Mouse (Mus musculus): ENCODE data around the gene Creb1.
A peak's percentile ranks its signal among the peaks of the same experiment; 100 is the strongest.
"Not testable (repeated sequence)": the region's sequence is repeated elsewhere in the genome, so short reads cannot be mapped to it uniquely, and the experiment has no call there.

Gene Creb1

DNA sequence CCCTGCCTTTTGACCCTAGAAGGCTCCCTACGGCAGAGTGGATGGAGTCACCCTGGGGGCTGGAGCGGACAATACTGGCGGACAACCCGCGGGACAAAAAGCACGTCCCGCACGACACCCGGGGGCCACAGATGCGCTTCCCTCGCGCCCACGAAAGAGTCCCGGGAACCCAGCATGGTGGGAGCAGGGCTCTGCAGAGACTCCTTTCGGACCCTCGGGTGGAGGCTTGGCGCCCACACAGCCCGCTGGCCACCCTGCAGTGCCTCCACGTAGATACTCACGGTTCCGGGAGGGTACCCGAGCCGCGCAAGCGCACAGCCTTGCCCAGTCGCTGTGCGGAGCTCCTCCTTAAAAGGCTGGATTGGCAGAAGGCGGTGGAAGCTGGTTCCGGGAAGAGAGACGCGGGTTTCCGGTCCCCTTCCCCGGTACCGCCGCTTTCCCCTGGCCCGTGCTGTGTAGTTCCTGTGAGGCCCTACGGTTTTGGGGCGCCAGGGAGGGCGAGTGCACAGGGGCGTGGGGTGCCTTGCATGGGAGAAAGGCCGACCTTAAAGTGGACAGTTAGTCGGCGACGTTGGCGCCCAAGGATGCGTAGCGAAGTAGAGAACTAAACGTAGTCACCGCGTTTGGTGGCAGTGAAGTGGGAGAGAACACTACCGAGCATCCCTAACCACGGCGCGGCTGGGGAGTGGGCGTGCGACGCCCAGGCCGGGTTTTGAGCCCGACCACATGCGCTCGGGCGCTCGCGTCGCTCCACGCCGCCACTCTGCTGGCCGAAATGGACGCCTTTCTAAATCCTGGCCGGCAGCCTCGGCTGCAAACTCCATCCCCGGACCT is 84.7 kb downstream of the Creb1 start, which contains the start of gene Mettl21a:
Gene Mettl21a, minus strand, starts transcription at position 362 of the 834 bp plus-strand sequence.
- peak; percentile 94 to 98 for DNase-seq (ENCODE audit: inconsistent age in 2 of 2, low spot score in 1 of 2)

DNA sequence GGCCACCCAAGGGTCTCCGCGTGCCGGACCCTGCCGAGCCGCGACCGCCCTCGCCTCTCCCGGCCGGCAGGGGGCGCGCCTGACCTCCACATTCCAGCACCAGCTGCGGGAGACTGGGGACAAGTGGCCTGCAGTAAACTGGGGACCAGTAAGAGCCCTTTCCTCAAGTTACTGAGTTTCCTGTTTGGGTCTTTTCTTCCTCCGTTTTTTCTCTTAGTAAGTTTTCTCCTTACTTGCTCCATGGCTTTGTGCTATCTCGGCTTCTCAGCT is 85.2 kb downstream of the Creb1 start:
- DNase-seq (ENCODE audit: inconsistent age in 2 of 2, low spot score in 1 of 2): peak; percentile 88 to 96

DNA sequence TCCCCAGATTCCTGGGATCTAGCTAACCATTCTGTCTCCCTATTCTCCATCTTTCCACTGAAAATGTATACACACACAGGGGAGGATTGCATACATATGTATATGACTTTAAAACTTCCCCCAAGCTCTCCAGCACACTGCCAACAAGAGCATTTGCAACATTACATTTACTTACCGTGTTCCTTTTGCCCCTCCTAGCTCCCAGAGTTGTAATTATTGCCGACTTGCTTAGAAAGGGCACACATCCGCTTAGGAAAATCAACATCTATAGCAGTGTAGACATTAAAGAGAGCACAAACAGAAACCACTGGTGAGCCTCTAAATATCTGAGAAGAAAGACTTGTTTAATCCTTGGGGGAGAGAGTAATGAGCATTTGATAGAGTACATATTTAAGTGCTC is 85.8 kb downstream of the Creb1 start:
- no peak for DNase-seq (ENCODE audit: inconsistent age in 2 of 2, low spot score in 1 of 2)

DNA sequence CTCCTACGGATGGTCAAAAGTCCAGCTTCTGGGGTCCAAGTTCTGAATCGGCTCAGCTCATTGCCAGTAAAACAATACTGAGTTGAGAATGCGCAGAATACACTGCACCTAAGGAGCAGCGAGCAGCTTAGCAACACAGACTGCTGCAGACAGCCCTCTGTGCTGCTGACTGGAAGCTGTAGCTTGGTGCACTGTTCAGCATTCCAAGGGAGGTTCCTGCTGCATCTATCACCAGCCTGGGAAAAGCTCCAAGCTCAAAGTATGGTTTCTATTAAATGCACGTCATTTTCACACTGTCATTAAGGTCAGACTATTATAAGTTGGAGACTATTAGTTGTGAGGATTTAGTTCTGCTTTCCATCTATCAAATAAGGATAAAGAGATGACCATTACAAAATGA is 88.7 kb downstream of the Creb1 start:
- DNase-seq (ENCODE audit: inconsistent age in 2 of 2, low spot score in 1 of 2): no peak

DNA sequence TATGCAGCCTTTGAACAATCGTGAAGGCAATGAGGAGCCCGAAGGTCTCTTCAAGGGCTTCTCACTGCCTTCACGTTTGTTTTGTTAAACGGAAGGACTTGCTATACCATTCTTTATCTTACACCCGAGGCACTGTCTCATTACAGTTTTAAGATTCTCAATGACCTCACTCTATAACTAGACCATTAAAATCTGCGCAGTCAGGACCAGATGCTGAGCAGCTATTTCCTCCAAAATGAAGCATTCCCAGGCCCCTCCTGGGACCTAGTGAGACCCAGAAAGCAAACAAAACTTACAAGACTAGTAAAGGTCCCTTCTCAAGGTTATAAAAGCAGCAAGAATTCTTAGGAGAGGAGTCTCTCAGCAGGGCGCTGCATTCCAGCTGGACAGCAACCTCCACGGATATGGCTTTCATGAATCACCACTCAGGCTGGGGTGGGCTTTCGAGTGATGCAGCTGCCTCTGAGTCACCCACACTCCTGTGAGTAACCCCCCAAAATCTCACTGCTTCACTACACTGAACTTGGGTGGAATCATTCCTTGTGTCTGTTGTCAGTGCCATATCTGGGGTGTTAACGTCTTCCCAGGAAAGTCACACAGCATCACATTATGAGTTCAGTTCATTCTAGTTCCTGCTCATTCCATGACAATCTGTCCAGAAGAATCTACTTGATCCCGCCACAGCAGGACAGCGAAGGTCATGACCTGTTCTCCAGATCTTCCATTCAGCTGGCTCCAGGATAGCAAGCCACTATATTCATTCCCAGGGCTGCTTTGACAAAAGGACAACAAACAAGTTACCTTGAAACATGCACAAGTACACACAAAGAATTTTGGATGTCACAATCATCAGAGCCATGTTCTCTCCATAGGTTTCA is 91.4 kb downstream of the Creb1 start:
- peak in 1 of 2 experiments; percentile 20 for DNase-seq (ENCODE audit: inconsistent age in 2 of 2, low spot score in 1 of 2)

DNA sequence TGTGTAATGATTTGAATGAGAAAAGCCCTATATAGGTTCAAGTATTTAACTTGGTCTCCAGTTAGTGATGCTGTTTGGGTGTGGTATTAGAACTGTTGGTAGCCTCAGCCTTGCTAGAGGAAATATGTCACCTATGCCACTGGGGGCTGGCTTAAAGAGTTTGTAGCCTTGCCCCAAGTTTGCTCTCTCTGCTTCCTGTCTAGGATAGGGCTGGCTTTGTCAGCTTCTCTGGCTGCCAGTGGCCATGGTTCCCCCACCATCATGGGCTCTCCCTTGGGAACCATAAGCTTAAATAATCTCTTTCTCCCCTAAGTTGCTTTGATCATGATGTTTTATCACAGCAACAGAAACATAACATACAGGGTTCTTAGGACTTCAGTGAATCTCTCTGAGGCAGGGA is 92.8 kb downstream of the Creb1 start:
- no peak for DNase-seq (ENCODE audit: inconsistent age in 2 of 2, low spot score in 1 of 2)

DNA sequence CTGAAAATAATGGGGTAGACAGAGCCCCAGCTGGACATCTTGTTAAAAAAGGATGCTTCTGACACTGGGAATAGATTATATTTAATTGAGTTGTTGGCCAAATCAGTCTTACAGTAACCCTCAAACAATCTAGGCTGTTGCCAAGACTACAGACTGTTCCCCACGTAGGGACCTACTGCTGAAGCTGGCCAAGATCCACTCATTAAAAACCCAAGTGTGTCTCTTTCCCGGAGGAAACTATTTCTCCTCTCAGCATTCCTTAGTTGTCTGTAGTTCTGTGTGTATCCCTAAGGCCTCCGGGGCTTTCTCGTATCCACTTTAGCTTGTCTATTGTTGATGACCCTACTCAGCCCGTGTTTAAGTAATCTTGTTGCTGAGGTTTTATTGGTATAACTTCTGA is 99.1 kb downstream of the Creb1 start:
- DNase-seq (ENCODE audit: inconsistent age in 2 of 2, low spot score in 1 of 2): no peak

DNA sequence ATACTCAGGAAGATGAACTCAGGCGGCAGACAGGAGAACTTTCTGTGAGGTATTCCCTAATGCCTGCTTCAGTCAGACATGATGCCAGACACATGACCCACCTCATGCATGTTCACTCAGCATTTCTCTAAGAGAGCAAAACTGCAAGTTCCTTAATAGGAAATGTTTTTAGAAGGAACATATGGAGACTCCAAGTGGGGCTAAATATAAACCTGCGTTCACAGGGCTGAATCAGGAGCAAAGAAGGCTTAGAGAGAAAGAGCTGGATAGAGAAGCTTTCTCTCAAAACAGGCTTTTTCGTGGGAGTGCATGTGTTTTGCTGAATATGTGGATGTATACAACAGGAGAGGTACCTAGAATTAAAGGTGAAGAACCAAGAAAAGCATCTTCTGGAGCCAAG is 100.8 kb downstream of the Creb1 start:
- no peak for DNase-seq (ENCODE audit: inconsistent age in 2 of 2, low spot score in 1 of 2)

DNA sequence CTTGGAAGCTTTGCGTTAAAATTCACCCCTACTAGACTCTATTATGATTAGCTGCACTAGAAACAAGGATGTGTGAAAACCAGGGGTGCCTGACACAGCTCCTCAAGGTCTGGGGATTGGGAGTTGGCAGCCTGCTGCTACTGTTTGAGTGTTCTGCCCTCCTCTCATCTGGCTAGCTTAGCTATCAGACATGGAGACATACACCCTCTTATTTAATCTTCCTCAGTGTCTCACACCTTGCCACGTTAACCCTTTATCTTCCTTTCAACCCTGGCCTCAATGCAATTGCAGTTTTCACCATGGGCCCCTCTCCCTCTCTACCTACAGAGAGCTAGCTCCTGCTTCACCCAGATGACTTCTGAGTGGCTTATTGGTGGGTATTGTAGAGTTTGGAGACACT is 103.2 kb downstream of the Creb1 start:
- no peak for DNase-seq (ENCODE audit: inconsistent age in 2 of 2, low spot score in 1 of 2)

DNA sequence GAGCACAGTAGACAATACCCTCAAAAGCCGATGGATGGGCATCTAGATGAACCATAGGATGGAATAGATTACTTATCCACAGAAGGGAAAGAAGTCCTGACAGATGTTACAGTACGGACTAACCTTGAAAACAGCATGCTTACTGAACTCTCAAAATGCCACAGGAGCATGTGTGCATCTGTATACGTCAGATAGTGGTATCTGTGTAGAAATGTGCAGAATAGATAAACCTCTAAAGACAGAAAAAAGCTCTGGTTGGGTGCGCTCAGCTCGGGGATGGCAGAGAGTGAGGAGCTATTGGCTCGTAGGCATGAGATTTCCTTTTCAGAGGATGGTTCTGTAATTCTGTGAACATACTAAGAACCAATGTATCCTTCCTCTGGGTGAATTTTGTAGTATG is 106.8 kb downstream of the Creb1 start:
- DNase-seq (ENCODE audit: inconsistent age in 2 of 2, low spot score in 1 of 2): no peak

DNA sequence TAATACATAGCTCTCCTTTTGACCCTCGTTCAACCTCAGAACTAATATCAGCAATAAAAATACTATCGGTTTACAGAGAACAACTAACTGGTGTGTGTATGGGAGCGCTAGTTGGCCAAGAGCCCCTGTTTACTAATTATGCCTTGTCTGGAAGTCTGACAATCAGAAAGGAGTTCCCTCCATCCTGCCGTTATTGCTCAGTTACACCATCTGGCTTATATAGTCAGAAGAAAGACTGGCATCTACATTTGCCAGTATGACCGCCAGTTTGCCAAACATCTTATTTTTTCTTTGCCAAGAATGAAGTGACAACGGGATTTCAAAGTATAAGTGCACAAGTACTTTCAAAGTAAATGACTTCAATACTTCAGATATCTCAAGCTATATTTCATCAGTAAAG is 108.6 kb downstream of the Creb1 start:
- DNase-seq (ENCODE audit: inconsistent age in 2 of 2, low spot score in 1 of 2): no peak

DNA sequence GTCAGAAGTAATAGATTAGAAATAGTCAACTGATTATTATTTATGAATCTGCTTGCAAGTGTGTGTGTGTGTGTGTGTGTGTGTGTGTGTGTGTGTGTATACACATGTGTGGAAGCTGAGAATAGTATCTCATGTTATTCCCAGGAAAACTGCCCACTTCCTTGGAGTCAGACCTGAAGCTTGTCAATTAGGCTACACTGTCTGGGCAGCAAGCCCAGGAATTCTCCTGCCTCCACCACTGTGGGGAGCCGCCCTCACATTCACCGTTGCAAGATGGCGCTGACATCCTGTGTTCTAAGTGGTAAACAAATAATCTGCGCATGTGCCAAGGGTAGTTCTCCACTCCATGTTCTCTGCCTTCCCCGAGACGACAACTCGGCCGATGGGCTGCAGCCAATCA is 110.1 kb downstream of the Creb1 start:
- DNase-seq (ENCODE audit: inconsistent age in 2 of 2, low spot score in 1 of 2): not testable (repeated sequence)

DNA sequence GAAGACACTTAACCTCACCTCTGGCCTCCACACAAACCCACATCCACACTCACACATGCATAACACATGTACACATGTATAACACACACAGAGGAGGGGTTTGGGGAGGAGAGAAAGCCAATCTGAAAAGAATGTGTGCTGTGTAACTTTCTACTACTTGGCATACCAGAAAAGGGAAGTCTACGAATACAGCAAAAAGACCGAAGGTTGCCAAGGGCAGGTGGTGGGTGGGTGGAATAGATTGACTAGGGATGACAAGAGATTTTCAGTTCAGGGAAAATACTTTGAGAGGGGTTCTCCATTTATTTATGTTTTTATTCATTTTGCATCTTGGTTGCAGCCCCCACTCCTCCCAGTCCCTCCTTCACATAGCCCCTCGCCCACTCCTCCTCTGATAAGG is 112.1 kb downstream of the Creb1 start:
- DNase-seq (ENCODE audit: inconsistent age in 2 of 2, low spot score in 1 of 2): no peak

DNA sequence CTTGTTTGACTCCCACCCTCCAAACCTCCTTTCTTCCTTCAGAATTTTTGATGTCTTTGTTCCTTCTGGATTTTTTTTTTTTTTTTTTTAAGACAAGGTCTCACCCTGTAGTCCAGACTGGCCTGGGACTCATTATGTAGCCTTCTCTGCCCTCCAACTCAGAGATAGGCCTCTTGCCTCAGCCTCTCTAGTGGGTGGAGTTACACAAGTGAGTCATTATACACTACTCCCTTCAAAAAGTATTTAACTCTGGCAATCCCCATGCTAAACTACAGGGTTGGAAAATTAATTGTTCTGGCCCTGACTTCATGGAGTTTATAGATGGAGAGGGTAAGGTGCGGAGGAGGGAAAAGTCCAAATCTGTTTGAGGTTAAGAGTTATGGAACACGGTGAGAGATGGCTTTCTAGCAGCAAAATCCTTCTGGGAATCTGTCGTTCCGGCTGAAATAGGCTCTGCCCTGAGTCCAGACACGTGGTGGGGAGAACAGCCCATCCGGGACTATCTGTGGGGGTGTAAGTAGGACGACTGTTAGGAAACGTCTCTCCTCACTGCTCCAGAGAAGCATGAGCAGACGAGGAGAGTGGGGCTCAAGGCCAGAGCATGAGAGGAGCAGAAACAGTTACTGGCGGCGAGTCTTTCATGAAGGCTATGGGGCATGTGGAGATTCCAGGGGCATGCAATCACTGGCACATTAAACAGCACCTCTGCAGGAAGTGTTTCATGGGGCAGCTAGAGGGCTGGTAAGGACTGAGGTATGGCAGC is 117.1 kb downstream of the Creb1 start:
- DNase-seq (ENCODE audit: inconsistent age in 2 of 2, low spot score in 1 of 2): peak; percentile 40 to 84

DNA sequence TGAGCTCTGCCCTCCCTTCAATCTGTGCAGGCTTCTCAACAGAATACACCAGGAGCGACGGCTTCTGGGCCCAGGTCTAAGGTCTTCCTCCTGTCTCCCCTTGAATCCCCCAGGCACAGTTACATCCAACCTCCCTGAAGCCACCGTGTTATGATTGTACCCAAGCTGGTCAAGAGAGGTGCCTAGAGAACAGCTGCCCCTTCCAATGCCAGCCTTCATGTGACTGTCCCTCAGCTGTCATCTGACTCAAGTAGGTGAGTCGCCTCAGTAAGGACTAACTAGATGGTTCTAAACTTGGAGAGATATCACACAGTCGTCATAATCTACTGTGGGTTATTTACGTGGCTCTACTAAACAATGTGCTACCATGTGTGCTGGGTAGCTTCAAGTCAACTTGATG is 121.3 kb downstream of the Creb1 start:
- no peak for DNase-seq (ENCODE audit: inconsistent age in 2 of 2, low spot score in 1 of 2)

Data from adrenal gland, adult (tissue).